9 mouse cellular contexts compared by ENCODE assay signal in genomic region chr16:4879101-4879707, GRCm38 (mm10). TPM values are rescaled to one million over a fixed set of nuclear protein-coding genes. Genes with fewer than 3 reads are reported as not detected.
DNase-seq lines count a peak whose midpoint lies in the region; ATAC-seq lines count a peak whose summit lies in the region.
"Had no signal": no experiment of that assay in that cellular context is flagged by ENCODE, and none has a peak within 500 bp of the region (broad histone marks: within the 10 kb centered on the region; RNA-seq: fewer than 3 reads in every experiment).

No protein-coding gene starts in this region.

- peak; percentile 75 for DNase-seq in cerebellum, adult 11-12 months
- peak; percentile 53 for DNase-seq in 3T3-L1 (ENCODE audit: low read depth, low spot score)
- peak; percentile 74 for DNase-seq in brain, adult 2 months (ENCODE audit: low read depth, low spot score)
- DNase-seq in left cerebral cortex, postnatal 25 days (ENCODE audit: low spot score in 2 of 2): peak; percentile 69 to 70

- H3K4me3 ChIP-seq in midbrain, embryonic 13.5 days (replicated peaks): peak overlapping the region; percentile 84
- H3K4me3 ChIP-seq in stomach, embryonic 15.5 days (replicated peaks): peak overlapping the region; percentile 92

- H3K4me2 ChIP-seq in midbrain, embryonic 13.5 days (replicated peaks): peak overlapping the region; percentile 89
- H3K4me2 ChIP-seq in stomach, embryonic 15.5 days: peak overlapping the region; percentile 81

- no peaks in the 10 kb centered on the region for H3K9me3 ChIP-seq in midbrain, embryonic 13.5 days
- H3K9me3 ChIP-seq in stomach, embryonic 15.5 days: no peaks in the 10 kb centered on the region

- peaks cover 43% of the 10 kb centered on the region for H3K4me1 ChIP-seq in midbrain, embryonic 13.5 days (replicated peaks)
- H3K4me1 ChIP-seq in stomach, embryonic 15.5 days: peaks cover 45% of the 10 kb centered on the region

- peak overlapping the region; percentile 97 for H3K27ac ChIP-seq in midbrain, embryonic 13.5 days
- peak overlapping the region; percentile 100 for H3K27ac ChIP-seq in stomach, embryonic 15.5 days

- intact Hi-C loops in left cerebral cortex, postnatal 25 days (cut with DNase I): loop anchor here (5.0 kb wide), 1 partner anchor 33 kb away; no protein-coding TSS in a partner anchor

- peak overlapping the region; percentile 86 for H3K9ac ChIP-seq in midbrain, embryonic 13.5 days (replicated peaks)
- H3K9ac ChIP-seq in stomach, embryonic 15.5 days: peak overlapping the region; percentile 92

- ATAC-seq in cerebellum, adult (ENCODE audit: insufficient number of reproducible peaks, low FRiP score, low TSS enrichment): no peak
- ATAC-seq in frontal cortex, adult (ENCODE audit: low TSS enrichment): peak; percentile 10; the same call in 1 of the 2 replicates
- ATAC-seq in midbrain, embryonic 13.5 days: peak; percentile 49
- peak; percentile 6; the same call in 1 of the 2 replicates for ATAC-seq in stomach, embryonic 15.5 days (ENCODE audit: insufficient read depth, low FRiP score, low read depth)

- WGBS in midbrain, embryonic 13.5 days: under 1% methylated on average over 52 of the region's 54 CpGs
- under 1% methylated on average over 54 of the region's 54 CpGs for WGBS in stomach, embryonic 15.5 days

- no peaks in the 10 kb centered on the region for H3K27me3 ChIP-seq in midbrain, embryonic 13.5 days
- H3K27me3 ChIP-seq in stomach, embryonic 15.5 days (replicated peaks): no peaks in the 10 kb centered on the region

- H3K36me3 ChIP-seq in midbrain, embryonic 13.5 days: peaks cover 26% of the 10 kb centered on the region
- H3K36me3 ChIP-seq in stomach, embryonic 15.5 days: peaks cover 13% of the 10 kb centered on the region; the same call in 1 of the 2 replicates

RNA-seq across cellular contexts. Expression of gene Ubald1, which starts 0.9 kb away (rescaled TPM):
- total RNA-seq in left cerebral cortex, postnatal 25 days (2021): 10 to 100 TPM; 86.6 to 88.2 TPM
- 45.8 and 46.2 TPM in 2 replicates for polyA plus RNA-seq in midbrain, embryonic 13.5 days (2015; fragmentation: Nextera tagmentation; extraction: Ambion mirVana)
- 34.9 and 37.7 TPM in 2 replicates for polyA plus RNA-seq in stomach, embryonic 15.5 days (2015; fragmentation: Nextera tagmentation; extraction: Ambion mirVana)

RNA-seq across cellular contexts. Expression of gene Mgrn1, which starts 6.8 kb away (rescaled TPM):
- 100 to 1,000 TPM; 200 to 206 TPM for total RNA-seq in left cerebral cortex, postnatal 25 days (2021)
- polyA plus RNA-seq in midbrain, embryonic 13.5 days (2015; fragmentation: Nextera tagmentation; extraction: Ambion mirVana): 100 and 101 TPM in 2 replicates
- 75.7 and 78.5 TPM in 2 replicates for polyA plus RNA-seq in stomach, embryonic 15.5 days (2015; fragmentation: Nextera tagmentation; extraction: Ambion mirVana)

RNA-seq across cellular contexts. Expression of gene 4930562C15Rik, which starts 44.0 kb away (rescaled TPM):
- total RNA-seq in left cerebral cortex, postnatal 25 days (2021): not detected
- polyA plus RNA-seq in midbrain, embryonic 13.5 days (2015; fragmentation: Nextera tagmentation; extraction: Ambion mirVana): 0.40 and 0.50 TPM in 2 replicates
- polyA plus RNA-seq in stomach, embryonic 15.5 days (2015; fragmentation: Nextera tagmentation; extraction: Ambion mirVana): 0.44 and 0.64 TPM in 2 replicates
- total RNA-seq: layer of hippocampus, postnatal 10 days had no signal

RNA-seq across cellular contexts. Expression of gene Nudt16l1, which starts 59.4 kb away (rescaled TPM):
- 10 to 100 TPM; 72.4 TPM for total RNA-seq in left cerebral cortex, postnatal 25 days (2021)
- 130 and 131 TPM in 2 replicates for polyA plus RNA-seq in midbrain, embryonic 13.5 days (2015; fragmentation: Nextera tagmentation; extraction: Ambion mirVana)
- 140 and 143 TPM in 2 replicates for polyA plus RNA-seq in stomach, embryonic 15.5 days (2015; fragmentation: Nextera tagmentation; extraction: Ambion mirVana)
